Mouse (Mus musculus) brain, adult 2 months (tissue): ENCODE measurements at regions not wholly inside any gene's neighbourhood (a gene's known extent, or its start where the extent isn't known, plus 50 kb on each side); places are given as distances from the start of the nearest gene placed in this dataset.

Source experiments
- DNase-seq: peaks from one replicate; pipeline ENCODE4 v3.0.0; 2011; ENCODE audit warnings: low read depth, low spot score

DNA sequence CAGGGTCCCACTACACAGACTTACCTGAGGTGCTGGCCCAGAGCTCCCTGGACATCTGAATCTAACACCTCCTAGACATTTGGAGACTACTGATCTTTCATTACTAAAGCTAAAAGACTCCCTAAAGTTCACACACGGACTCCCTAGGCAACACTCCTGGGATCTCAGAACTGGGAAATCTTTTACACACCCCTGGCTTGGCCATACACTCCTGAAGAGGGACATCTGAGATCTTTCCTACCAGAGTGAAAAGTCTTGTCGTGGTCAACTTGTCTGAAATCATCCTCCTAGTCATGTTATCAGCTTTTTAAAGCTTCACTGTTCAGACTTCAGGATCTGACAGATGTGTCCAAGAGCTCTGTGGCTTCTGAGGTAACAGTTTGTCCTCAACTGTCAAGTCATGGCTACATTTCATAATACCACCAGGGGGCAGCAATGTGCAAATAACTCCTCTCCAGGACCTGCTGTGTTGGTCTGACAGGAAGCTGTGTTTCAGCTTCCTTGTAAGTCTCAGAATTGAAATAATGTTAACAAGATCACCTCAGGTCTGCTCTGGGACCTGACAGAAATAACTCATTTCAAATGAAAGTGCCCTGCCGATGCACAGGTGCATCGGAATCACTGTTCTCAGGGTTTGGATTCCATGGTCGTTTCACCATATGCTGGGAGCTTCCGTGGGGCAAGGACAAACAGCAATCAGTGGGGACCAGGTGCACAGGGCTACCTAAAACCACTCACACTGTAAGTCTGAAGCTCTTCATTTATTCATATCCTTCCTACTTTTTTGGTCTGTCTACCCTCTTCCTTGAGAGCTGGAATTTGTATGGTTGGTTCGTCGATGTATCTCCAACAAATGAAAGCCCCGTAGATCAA, 92.3 kb upstream of the C1qtnf7 start:
- peak; percentile 90 for DNase-seq

- no peak for DNase-seq
Observed at GRCm38 (mm10) chr5:43424551-43425257, 90.6 kb upstream of the C1qtnf7 start.

GRCm38 (mm10) chr5:43433337-43433736, 82.0 kb upstream of the C1qtnf7 start:
- no peak for DNase-seq

DNA sequence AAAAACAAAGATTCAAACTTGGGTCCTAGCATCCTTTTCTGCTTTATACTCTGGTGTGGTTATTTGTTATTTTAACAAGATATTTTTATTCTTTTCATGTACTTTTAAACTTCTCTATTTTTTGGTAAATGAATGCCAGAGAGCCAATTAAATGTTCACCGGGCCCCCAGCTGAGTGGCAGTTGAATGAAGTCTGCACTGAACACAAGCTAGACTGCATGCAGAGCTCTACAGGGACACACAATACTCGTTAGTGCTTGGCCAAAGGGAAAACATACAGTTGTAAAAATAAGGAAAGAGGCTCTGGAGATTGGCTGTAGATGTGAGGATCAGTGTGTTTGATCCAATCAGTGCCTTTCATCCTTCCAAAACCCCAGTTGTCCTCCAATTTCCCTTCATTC, 76.1 kb upstream of the C1qtnf7 start:
- no peak for DNase-seq

- DNase-seq: no peak
Observed at GRCm38 (mm10) chr5:43441306-43441705, 74.0 kb upstream of the C1qtnf7 start.

DNA sequence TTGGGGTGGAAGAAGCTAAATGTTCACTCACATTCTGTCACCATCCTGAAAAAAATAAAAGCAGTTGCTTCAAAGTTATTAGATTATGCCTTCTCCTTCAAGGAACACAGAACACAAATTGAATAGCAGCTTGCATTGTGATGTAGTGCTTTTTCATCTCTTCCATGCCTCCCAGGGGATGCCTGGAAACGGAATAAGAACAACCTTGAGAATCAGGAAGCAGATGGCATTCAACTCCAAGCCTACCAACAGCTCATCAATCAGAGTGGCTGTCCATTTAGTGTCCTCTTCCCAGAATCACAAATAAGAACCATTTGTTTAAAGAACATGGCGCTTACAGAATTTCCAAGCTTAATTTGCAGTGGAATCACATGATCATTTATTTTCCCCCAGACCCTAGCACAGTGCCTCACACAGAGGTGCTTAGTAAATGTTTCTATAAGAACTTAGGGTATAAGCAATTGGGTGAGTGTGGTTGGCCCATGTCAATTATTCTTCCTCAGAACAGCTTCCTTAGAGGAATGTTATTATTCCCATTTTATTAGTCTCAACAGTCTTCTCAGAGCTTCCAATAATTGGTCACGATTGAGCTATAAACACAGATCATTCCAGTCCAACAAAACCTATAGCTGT, 70.6 kb upstream of the C1qtnf7 start:
- DNase-seq: peak; percentile 13

GRCm38 (mm10) chr5:43445620-43446019, 69.7 kb upstream of the C1qtnf7 start:
- no peak for DNase-seq

DNA sequence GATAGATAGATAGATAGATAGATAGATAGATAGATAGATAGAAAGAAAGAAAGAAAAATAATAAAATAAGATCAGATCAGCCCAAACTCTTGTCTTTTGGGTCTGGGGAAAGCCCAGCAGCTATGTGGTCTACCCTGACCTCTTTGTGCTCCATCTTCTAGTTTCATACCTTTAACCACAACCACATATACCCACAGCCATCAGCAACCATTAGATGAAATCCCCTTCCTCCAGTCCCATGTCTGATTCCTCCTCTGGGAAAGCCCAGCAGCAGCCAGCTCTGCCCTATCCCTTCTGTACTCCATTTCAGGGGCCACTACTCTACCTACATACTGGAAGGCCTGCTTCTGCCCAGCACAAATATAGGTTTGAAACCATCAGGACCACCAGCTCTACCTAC, 69.0 kb upstream of the C1qtnf7 start:
- no peak for DNase-seq

DNA sequence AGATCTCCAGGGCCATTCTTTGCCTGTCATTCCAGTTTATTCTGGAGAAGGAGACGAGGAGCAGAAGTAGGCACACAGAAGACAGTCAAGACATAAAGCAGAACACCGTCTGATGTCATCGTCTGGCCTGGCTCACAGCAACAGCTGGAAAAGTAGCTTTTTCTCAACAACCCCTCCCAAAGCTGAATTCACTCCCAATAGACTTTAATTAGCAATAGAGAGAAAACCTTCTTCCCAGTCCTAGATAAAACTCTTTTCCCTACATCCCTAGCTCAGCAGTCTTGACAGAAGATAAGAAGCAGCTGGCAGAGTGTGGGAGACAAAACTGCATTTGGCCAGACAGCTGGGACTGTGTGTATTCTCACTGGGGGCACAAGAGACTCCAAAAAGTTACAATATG, 59.3 kb upstream of the C1qtnf7 start:
- peak; percentile 24 for DNase-seq

DNA sequence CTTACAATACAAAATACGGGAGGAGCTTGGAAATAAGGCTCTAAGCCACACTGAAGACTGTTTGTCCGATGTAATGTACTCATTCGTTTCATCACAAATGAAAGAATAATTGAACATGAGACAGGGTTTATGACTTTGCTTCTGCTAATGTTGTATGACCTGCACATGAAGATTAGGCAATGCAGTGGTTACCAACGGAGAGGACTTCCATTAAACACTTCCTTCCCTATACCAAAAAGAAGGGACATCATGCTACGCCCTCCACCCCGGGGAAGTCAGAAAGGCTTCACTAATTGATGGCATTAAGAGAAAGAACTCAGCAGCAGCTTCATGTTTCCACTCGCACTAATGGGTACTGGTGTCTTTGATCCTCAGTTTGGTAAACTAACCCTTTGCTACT, 57.6 kb upstream of the C1qtnf7 start:
- DNase-seq: no peak

- DNase-seq: peak; percentile 11
Observed at GRCm38 (mm10) chr5:43461987-43462715, 53.2 kb upstream of the C1qtnf7 start.
